Mouse (Mus musculus): ENCODE results near the gene Olfr135. TPM values are rescaled to one million over a fixed set of nuclear protein-coding genes. Genes with fewer than 3 reads are reported as not detected.

Olfr135 gene
- polyA plus RNA-seq (2015; fragmentation: Nextera tagmentation; extraction: Ambion mirVana) = not detected in 2 replicates

DNA sequence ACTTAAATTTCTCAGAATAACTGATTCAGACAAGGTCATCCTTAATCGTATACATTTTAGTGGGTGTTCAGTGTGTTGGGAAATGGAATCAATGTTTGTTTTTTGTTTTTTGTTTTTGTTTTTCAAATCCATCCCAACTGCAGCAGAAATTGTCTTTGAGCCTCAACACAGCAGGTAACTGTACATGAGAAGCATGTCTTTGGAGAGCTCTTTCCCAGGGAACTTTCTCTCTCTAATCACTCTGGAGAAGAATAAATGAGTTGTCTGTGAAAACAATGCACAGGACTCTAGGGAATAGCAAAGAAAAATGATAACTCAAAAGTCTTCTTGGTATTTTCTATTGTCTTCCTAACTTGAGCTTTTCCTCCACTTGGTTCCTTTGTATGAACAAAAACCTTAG is at the start of gene Olfr135:
Olfr135 (plus strand) TSS at position 301 of the 400 bp plus-strand sequence.
- no peak within 1 kb of the TSS for H3K4me3 ChIP-seq
- no peaks in the 10 kb centered on the region for H3K27me3 ChIP-seq
- no peak within 1 kb of the TSS for H3K9ac ChIP-seq
- no peaks in the 10 kb centered on the region for H3K4me1 ChIP-seq (replicated peaks)
- no peaks in the 10 kb centered on the region for H3K36me3 ChIP-seq
- ATAC-seq (ENCODE audit: low FRiP score) = no peak
- 85% methylated on average over 1 of the region's 1 CpGs for WGBS
- H3K4me2 ChIP-seq = no peak within 1 kb of the TSS
- H3K27ac ChIP-seq = no peak within 1 kb of the TSS
- H3K9me3 ChIP-seq = 0 out of 2 replicates have a peak, but pooled peaks cover 7% of the 10 kb centered on the region

GRCm38 (mm10) chr17:38171088-38171487 is 33.0 kb upstream of the Olfr135 start, which contains the start of gene Olfr134:
TSS of gene Olfr134 (plus strand) at chr17:38171388.
- Histone ChIP-seq H3K9me3 (no peaks in the 10 kb centered on the region), H3K9ac (no peak within 1 kb of the TSS), H3K27ac (no peak within 1 kb of the TSS), H3K4me1 (replicated peaks) (no peaks in the 10 kb centered on the region), H3K27me3 (no peaks in the 10 kb centered on the region), H3K4me2 (no peak within 1 kb of the TSS), H3K4me3 (no peak within 1 kb of the TSS), H3K36me3 (no peaks in the 10 kb centered on the region)
- 73% methylated on average over 3 of the region's 3 CpGs for whole genome bisulfite sequencing
- no peak for ATAC-seq (ENCODE audit: low FRiP score)

Other genes with a start within 250 kb of the Olfr135 start
- gene Olfr129, start 144.3 kb upstream of the Olfr135 start, polyA plus RNA-seq (2015; fragmentation: Nextera tagmentation; extraction: Ambion mirVana) = not detected in 2 replicates
- not detected in 2 replicates for gene Olfr130, start 140.4 kb upstream of the Olfr135 start, polyA plus RNA-seq (2015; fragmentation: Nextera tagmentation; extraction: Ambion mirVana)
- not detected in 2 replicates for gene Olfr131, start 115.6 kb upstream of the Olfr135 start, polyA plus RNA-seq (2015; fragmentation: Nextera tagmentation; extraction: Ambion mirVana)
- gene Olfr132, start 69.8 kb upstream of the Olfr135 start, polyA plus RNA-seq (2015; fragmentation: Nextera tagmentation; extraction: Ambion mirVana) = not detected in 2 replicates
- gene Olfr133, start 59.1 kb upstream of the Olfr135 start, polyA plus RNA-seq (2015; fragmentation: Nextera tagmentation; extraction: Ambion mirVana) = not detected in 2 replicates
- not detected in 2 replicates for gene Olfr134, start 32.9 kb upstream of the Olfr135 start, polyA plus RNA-seq (2015; fragmentation: Nextera tagmentation; extraction: Ambion mirVana)
- not detected in 2 replicates for gene Olfr138, start 56.7 kb downstream of the Olfr135 start, polyA plus RNA-seq (2015; fragmentation: Nextera tagmentation; extraction: Ambion mirVana)
- gene Olfr137, start 103.2 kb downstream of the Olfr135 start, polyA plus RNA-seq (2015; fragmentation: Nextera tagmentation; extraction: Ambion mirVana) = not detected in 2 replicates
- gene Olfr136, start 125.5 kb downstream of the Olfr135 start, polyA plus RNA-seq (2015; fragmentation: Nextera tagmentation; extraction: Ambion mirVana) = not detected in 2 replicates
- gene Esp36, start 215.8 kb downstream of the Olfr135 start, polyA plus RNA-seq (2015; fragmentation: Nextera tagmentation; extraction: Ambion mirVana) = not detected in 2 replicates